Mouse (Mus musculus) forebrain, postnatal 0 days (tissue): Measurements from ENCODE around the gene Pex11b. TPM values are rescaled to one million over a fixed set of nuclear protein-coding genes. Genes with fewer than 3 reads are reported as not detected.
"Not testable (repeated sequence)": the region's sequence is repeated elsewhere in the genome, so short reads cannot be mapped to it uniquely, and the experiment has no call there.

Experiments used
- ATAC-seq: fragments of 200-750 bp; cut with Nextera tagmentation; 2 replicates; pipeline ENCODE4 v1.8.0; 2017; ENCODE audit warnings: mild to moderate bottlenecking, moderate library complexity
- DNase-seq: peaks from one replicate; pipeline ENCODE4 v3.0.0-alpha.2; 2015
- H3K27ac ChIP-seq: fragments of 300-500 bp; sonication (generic); 2 replicates; pipeline ENCODE4 v1.5.1; 2014; ENCODE audit warnings: low read depth, mild to moderate bottlenecking, antibody characterized with exemption, low read length, moderate library complexity, mixed read lengths
- H3K27me3 ChIP-seq: fragments of 300-500 bp; sonication (generic); 2 replicates; pipeline ENCODE4 v1.6.1; 2014; ENCODE audit warnings: mild to moderate bottlenecking, low read length, mixed read lengths; ENCODE audit not compliant: insufficient read depth
- H3K36me3 ChIP-seq: fragments of 300-500 bp; sonication (generic); 2 replicates; pipeline ENCODE4 v1.6.1; 2014; ENCODE audit warnings: mild to moderate bottlenecking, moderate library complexity; ENCODE audit not compliant: insufficient read depth
- H3K4me1 ChIP-seq: fragments of 300-500 bp; sonication (generic); 2 replicates; pipeline ENCODE4 v1.6.1; 2014; ENCODE audit warnings: antibody characterized with exemption; ENCODE audit not compliant: insufficient read depth
- H3K4me2 ChIP-seq: fragments of 300-500 bp; sonication (generic); 2 replicates; pipeline ENCODE4 v1.6.1; 2014; ENCODE audit warnings: low read depth, mild to moderate bottlenecking, moderate library complexity
- H3K4me3 ChIP-seq: fragments of 300-500 bp; sonication (generic); 2 replicates; pipeline ENCODE4 v1.5.1; 2014; ENCODE audit warnings: low read depth, low read length, mixed read lengths
- H3K9ac ChIP-seq: fragments of 300-500 bp; sonication (generic); 2 replicates; pipeline ENCODE4 v1.6.1; 2014; ENCODE audit warnings: mild to moderate bottlenecking
- H3K9me3 ChIP-seq: fragments of 300-500 bp; sonication (generic); 2 replicates; pipeline ENCODE4 v1.6.1; 2016; ENCODE audit warnings: low read length
- CTCF ChIP-seq: sonication (generic); IDR thresholded peaks from 2 replicates; pipeline ENCODE4 v1.5.1; 2016; ENCODE audit warnings: antibody characterized with exemption, control low read depth, low read depth
- WGBS: fragments of 180-500 bp; shearing (Covaris S2); extraction: QIAGEN DNeasy Blood & Tissue Kit; methylation state at CpG from one replicate; pipeline ENCODE4 v1.1.7; 2014; 5-methylcytosine and 5-hydroxymethylcytosine counted together
- polyA plus RNA-seq: library from polyadenylated mRNA; unstranded; fragments of >200 nt; fragmentation: Nextera tagmentation; extraction: Ambion mirVana; gene quantifications from 2 replicates; pipeline ENCODE4 v1.2.1, GENCODE M21; 2015
- total RNA-seq: library from RNA; depleted of rRNA; stranded (reverse); fragments of >200 nt; gene quantifications from 2 replicates; pipeline ENCODE4 v1.2.3, GENCODE M21; 2014

Gene Pex11b
- total and polyA plus RNA-seq, 2 experiments from 2014 or later, result 39.0 to 73.6 TPM

GRCm38 (mm10) chr3:96680269-96680956, 45.2 kb downstream of the Pex11b start:
- no peak overlapping the region for H3K4me2 ChIP-seq
- WGBS, result 15% methylated on average over 12 of the region's 12 CpGs

DNA sequence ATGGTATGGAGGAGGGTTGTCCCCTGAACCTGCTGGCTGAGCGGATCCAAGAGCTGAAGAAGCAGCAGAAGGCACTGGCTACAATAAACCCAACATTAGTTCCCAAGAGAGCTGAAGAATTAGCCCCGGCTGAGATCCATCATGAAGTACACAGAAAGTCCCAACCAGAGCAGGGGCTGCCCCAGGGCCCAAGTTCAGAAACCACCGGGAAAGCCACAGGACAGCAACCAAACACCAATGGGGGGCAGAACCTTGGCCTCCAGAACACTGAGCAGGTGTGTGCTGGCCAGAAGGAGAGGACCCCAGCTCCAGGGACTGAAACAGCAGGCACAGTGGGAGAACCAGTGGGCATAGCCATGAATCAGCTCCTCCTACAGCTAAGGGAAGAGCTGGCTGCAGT, 48.3 kb downstream of the Pex11b start:
- ATAC-seq, result no peak
- Histone ChIP-seq H3K36me3 (no peaks in the 10 kb centered on the region), H3K9me3 (no peaks in the 10 kb centered on the region), H3K4me1 (peaks cover 7% of the 10 kb centered on the region; the same call in 1 of the 2 replicates), H3K27ac (no peak overlapping the region), H3K9ac (no peak overlapping the region), H3K4me2 (no peak overlapping the region), H3K4me3 (no peak overlapping the region), H3K27me3 (no peaks in the 10 kb centered on the region; the same call in 1 of the 2 replicates)
- DNase-seq, result no peak
- 82% methylated on average over 3 of the region's 3 CpGs for WGBS
- TF ChIP-seq CTCF, result no peak

More at GRCm38 (mm10) chr3:96680269-96680956, 45.2 kb downstream of the Pex11b start:
- Histone ChIP-seq H3K9me3 (no peaks in the 10 kb centered on the region), H3K27ac (no peak overlapping the region), H3K4me3 (no peak overlapping the region), H3K9ac (no peak overlapping the region), H3K36me3 (no peaks in the 10 kb centered on the region), H3K4me1 (peaks cover 7% of the 10 kb centered on the region; the same call in 1 of the 2 replicates), H3K27me3 (no peaks in the 10 kb centered on the region; the same call in 1 of the 2 replicates)
- ATAC-seq (peak; percentile 85), DNase-seq (peak; percentile 50)
- TF ChIP-seq CTCF, result no peak

DNA sequence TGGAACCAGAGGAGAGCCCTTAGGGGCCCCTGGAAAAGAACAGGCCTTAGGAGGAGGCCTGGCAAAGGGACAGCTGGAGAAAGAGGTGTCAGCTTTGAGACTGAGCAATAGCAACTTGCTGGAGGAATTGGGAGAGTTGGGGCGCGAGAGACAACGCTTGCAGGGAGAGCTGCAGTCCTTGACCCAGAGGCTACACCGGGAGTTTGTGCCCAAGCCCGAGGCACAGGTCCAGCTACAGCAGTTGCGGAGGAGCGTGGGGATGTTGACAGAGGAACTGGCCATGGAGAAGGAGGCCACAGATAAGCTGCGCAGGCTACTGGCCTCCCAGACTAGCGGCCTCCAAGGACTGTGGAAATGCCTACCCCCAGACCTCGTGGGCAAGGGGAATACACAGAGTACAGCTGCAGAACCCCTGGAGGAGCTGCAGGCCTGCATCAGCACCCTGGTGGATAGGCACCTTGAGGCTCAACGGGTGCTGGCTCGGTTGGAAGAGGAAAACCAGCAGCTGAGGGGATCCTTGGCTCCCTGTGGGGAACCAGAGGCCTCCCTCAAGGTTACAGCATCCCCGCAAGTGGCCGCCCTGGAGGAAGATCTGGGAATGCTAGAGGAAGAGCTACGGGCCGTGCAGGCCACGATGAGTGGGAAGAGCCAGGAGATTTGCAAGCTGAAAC, 49.1 kb downstream of the Pex11b start:
- no peak overlapping the region for H3K4me3 ChIP-seq
- whole genome bisulfite sequencing, result 61% methylated on average over 17 of the region's 17 CpGs
- H3K9ac ChIP-seq, result no peak overlapping the region
- H3K27ac ChIP-seq, result no peak overlapping the region
- no peaks in the 10 kb centered on the region; the same call in 1 of the 2 replicates for H3K27me3 ChIP-seq
- ATAC-seq (no peak), DNase-seq (no peak)
- H3K36me3 ChIP-seq, result no peaks in the 10 kb centered on the region
- peaks cover 7% of the 10 kb centered on the region; the same call in 1 of the 2 replicates for H3K4me1 ChIP-seq
- TF ChIP-seq CTCF, result no peak
- H3K9me3 ChIP-seq, result no peaks in the 10 kb centered on the region
- peak overlapping the region; percentile 43 for H3K4me2 ChIP-seq

DNA sequence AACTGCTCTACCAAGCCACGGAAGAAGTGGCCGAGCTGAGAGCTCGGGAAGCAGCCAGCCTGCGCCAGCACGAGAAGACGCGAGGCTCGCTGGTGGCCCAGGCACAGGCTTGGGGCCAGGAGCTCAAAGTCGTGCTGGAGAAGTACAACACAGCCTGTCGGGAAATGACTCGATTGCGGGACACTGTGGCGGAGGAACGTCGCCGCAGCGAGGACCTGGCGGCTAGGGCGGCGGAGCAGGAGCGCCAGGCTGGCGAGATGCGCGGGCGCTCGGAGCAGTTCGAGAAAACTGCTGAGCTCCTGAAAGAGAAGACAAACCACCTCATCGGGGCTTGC, 49.6 kb downstream of the Pex11b start:
- peaks cover 7% of the 10 kb centered on the region; the same call in 1 of the 2 replicates for H3K4me1 ChIP-seq
- DNase-seq, result no peak
- H3K36me3 ChIP-seq, result no peaks in the 10 kb centered on the region
- no peaks in the 10 kb centered on the region for H3K9me3 ChIP-seq
- H3K4me3 ChIP-seq, result 0 out of 2 replicates have a peak overlapping the region, but pooled peaks have one; percentile 5
- 33% methylated on average over 28 of the region's 28 CpGs for WGBS
- H3K27me3 ChIP-seq, result no peaks in the 10 kb centered on the region; the same call in 1 of the 2 replicates
- ATAC-seq, result no peak
- no peak overlapping the region for H3K27ac ChIP-seq
- peak overlapping the region; percentile 43 for H3K4me2 ChIP-seq
- TF ChIP-seq CTCF, result no peak
- no peak overlapping the region for H3K9ac ChIP-seq

- H3K27me3 ChIP-seq, H3K36me3 ChIP-seq, H3K4me2 ChIP-seq, H3K9ac ChIP-seq, H3K9me3 ChIP-seq, ATAC-seq, H3K4me1 ChIP-seq, H3K27ac ChIP-seq, H3K4me3 ChIP-seq, DNase-seq: not testable (repeated sequence)
- WGBS, result 90% methylated on average over 5 of the region's 5 CpGs
Measured at GRCm38 (mm10) chr3:96686057-96686456, 50.9 kb downstream of the Pex11b start.

DNA sequence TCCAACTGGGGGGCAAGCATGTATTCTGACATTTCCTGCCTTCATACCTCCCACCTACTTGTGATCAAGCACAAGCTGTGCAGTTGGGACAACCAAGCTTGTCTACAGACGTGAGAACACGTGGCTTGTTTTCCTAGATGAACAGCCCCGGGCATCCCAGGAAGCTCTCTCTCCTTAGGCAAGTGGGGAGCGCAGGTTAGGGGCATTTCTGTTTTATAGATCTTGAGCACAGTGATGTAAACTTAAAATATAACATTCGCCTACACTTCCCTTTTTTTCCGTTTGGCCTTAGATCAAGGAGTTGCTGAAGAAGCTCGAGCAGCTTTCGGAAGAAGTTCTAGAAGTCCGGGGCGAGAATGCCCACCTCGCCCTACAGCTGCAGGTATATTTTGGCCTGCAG, 53.7 kb downstream of the Pex11b start:
- Histone ChIP-seq H3K4me1 (no peaks in the 10 kb centered on the region), H3K9ac (no peak overlapping the region), H3K36me3 (no peaks in the 10 kb centered on the region), H3K4me3 (no peak overlapping the region), H3K4me2 (no peak overlapping the region), H3K27ac (no peak overlapping the region), H3K9me3 (no peaks in the 10 kb centered on the region), H3K27me3 (no peaks in the 10 kb centered on the region; the same call in 1 of the 2 replicates)
- TF ChIP-seq CTCF, result no peak
- no peak for DNase-seq
- WGBS, result 87% methylated on average over 11 of the region's 11 CpGs
- no peak for ATAC-seq

GRCm38 (mm10) chr3:96690298-96690697, 55.1 kb downstream of the Pex11b start:
- WGBS, result 48% methylated on average over 3 of the region's 3 CpGs

More at GRCm38 (mm10) chr3:96690298-96690697, 55.1 kb downstream of the Pex11b start:
- no peaks in the 10 kb centered on the region for H3K36me3 ChIP-seq
- peak; percentile 19; the same call in 1 of the 2 replicates for TF ChIP-seq CTCF
- no peak overlapping the region for H3K4me2 ChIP-seq
- no peak for DNase-seq
- no peak overlapping the region for H3K4me3 ChIP-seq
- ATAC-seq, result no peak
- no peak overlapping the region for H3K27ac ChIP-seq
- no peaks in the 10 kb centered on the region for H3K4me1 ChIP-seq
- H3K9me3 ChIP-seq, result no peaks in the 10 kb centered on the region
- H3K9ac ChIP-seq, result no peak overlapping the region
- H3K27me3 ChIP-seq, result no peaks in the 10 kb centered on the region
